Mouse (Mus musculus): Measurements from ENCODE around the gene Vegfb.

Gene Vegfb

GRCm38 (mm10) chr19:6975537-6976521, 11.6 kb downstream of the Vegfb start, which contains the start of gene Plcb3:
TSS of gene Plcb3 (minus strand) at chr19:6976470.
- in situ Hi-C loops (cut with MboI; ENCODE audit: low pct_unique_long_range_greater_than_20kb in 1 of 2, low sequenced_read_pairs in 2 of 2, unreplicated experiment in 1 of 2), result no loop called here

GRCm38 (mm10) chr19:6974211-6975205, 12.9 kb downstream of the Vegfb start, which contains the start of gene Ppp1r14b:
TSS of gene Ppp1r14b (plus strand) at chr19:6974968.
- in situ Hi-C loops (cut with MboI; ENCODE audit: low pct_unique_long_range_greater_than_20kb in 1 of 2, low sequenced_read_pairs in 2 of 2, unreplicated experiment in 1 of 2), result no loop called here

DNA sequence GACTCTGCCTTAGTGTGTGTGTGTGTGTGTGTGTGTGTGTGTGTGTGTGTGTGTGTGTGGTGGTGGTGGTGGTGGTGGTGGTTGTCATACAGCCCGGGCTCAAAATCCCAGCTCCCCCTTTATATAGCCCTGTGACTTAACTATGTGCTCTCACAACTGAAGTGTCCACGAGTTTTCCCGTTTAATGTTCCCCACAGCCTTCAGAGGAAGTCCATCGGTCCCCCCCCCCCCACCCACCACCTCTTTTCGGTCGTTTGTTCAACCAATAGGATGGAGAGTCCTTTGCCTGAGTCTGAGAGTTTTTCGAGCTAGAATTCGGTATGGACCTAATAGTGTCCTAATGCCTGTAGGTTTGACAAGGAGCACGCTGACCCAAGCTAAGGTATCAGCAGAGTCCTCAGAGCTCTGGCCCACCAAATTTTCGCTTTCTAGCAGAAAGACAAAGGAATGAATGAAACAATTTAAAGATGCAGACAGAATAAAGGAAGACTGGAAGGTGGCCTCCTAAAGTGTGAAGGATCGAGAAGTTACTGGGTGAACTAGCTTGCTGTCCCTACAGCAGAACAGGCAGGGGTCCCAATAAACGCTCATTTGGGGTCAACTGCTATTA, 13.8 kb downstream of the Vegfb start:
- in situ Hi-C loops (cut with MboI; ENCODE audit: low pct_unique_long_range_greater_than_20kb in 1 of 2, low sequenced_read_pairs in 2 of 2, unreplicated experiment in 1 of 2), result no loop called here

DNA sequence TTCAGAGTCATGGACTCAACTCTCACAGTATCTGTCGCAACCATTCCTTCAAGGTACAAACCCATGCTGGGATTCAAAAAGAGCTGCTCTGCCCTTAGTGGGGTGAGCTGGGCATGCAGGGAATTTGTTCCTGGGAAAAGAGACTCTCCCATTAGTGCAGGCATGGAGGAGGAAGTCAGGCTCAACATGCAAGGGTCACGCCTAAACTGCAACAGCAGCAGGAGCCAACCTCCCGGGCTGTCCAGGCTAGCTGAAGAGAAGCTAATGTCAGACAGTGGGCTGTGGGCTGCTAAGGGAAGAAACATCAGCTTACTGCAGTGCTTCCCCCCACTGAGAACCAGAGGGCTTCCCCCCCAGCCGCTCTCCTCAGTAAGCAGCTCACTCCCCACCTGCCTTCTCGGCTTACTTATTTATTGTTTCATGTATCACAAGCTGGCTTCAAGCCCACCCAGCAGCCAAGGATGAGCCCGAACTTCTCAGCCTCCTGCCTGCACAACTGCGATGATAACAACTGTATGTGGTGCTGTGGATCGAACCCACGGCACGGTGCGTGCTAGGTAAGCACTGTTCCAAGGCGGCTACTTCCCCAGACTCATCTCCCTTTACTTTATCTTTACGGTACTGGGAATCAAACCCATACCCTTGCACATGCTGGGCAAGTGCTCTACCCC, 15.1 kb downstream of the Vegfb start:
- in situ Hi-C loops (cut with MboI; ENCODE audit: low pct_unique_long_range_greater_than_20kb in 1 of 2, low sequenced_read_pairs in 2 of 2, unreplicated experiment in 1 of 2), result no loop called here

GRCm38 (mm10) chr19:6971644-6972043, 15.8 kb downstream of the Vegfb start:
- in situ Hi-C loops (cut with MboI; ENCODE audit: low pct_unique_long_range_greater_than_20kb in 1 of 2, low sequenced_read_pairs in 2 of 2, unreplicated experiment in 1 of 2), result no loop called here

GRCm38 (mm10) chr19:6970460-6971085, 16.9 kb downstream of the Vegfb start:
- in situ Hi-C loops (cut with MboI; ENCODE audit: low pct_unique_long_range_greater_than_20kb in 1 of 2, low sequenced_read_pairs in 2 of 2, unreplicated experiment in 1 of 2), result no loop called here

DNA sequence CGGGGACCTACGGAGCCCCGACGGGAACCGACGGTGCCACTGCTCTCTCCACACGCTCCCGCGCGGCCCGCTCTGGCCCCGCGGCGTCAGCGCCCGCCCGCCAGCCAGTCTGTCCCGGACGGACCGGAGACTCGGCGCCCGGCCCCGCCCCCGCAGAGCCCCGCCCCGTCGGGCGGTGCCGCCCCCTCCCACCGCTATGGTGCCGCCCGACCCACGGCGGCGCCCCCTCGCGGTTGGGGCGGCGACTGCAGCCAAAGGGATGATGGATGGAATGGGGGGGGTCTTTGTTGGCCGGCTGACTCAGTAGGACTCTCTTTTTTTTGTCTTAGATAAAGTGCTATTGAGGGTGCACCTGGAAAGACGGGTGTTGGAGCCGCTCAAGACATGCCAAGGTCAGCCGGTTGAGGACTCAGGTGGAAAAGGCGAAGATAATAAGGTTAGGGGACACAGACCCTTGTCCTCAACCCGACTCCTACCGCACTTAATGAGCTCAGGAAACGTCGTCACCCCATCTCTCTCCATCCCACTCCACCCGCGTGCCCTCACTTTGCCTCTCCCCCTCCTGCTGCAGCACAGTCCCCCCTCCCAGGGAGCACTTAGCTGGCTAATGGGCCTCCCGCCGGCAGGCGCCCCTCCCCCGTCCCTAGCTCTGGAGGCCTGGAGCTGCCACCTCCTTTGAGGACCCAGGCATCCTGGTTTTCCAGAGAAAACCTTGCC, 17.6 kb downstream of the Vegfb start:
- in situ Hi-C loops (cut with MboI; ENCODE audit: low pct_unique_long_range_greater_than_20kb in 1 of 2, low sequenced_read_pairs in 2 of 2, unreplicated experiment in 1 of 2), result no loop called here

DNA sequence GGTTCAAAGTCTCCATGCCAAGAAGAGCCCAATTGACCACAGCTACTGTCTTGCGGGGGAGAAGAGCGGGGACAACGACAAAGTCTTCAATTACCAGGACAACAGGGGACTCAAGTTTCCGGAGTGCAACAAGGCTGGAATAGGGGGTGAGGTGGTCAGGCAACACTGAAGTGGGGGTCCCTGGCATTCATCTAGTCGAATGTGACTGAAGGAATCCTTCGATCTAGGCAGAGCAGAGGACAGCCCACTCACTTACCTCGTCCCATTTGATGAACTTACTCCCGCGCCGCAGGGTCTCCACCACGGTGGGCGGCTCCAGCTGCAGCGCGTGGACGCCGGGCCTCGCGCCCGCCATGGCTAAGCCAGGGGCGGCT, 18.2 kb downstream of the Vegfb start:
- in situ Hi-C loops (cut with MboI; ENCODE audit: low pct_unique_long_range_greater_than_20kb in 1 of 2, low sequenced_read_pairs in 2 of 2, unreplicated experiment in 1 of 2), result no loop called here

- in situ Hi-C loops (cut with MboI; ENCODE audit: low pct_unique_long_range_greater_than_20kb in 1 of 2, low sequenced_read_pairs in 2 of 2, unreplicated experiment in 1 of 2), result no loop called here
Observed at GRCm38 (mm10) chr19:6968491-6969271, 18.8 kb downstream of the Vegfb start.

- in situ Hi-C loops (cut with MboI; ENCODE audit: low pct_unique_long_range_greater_than_20kb in 1 of 2, low sequenced_read_pairs in 2 of 2, unreplicated experiment in 1 of 2), result no loop called here
Observed at GRCm38 (mm10) chr19:6956461-6956860, 31.0 kb downstream of the Vegfb start.

- in situ Hi-C loops (cut with MboI; ENCODE audit: low pct_unique_long_range_greater_than_20kb in 1 of 2, low sequenced_read_pairs in 2 of 2, unreplicated experiment in 1 of 2), result no loop called here
Observed at GRCm38 (mm10) chr19:6955424-6955823, 32.0 kb downstream of the Vegfb start.

DNA sequence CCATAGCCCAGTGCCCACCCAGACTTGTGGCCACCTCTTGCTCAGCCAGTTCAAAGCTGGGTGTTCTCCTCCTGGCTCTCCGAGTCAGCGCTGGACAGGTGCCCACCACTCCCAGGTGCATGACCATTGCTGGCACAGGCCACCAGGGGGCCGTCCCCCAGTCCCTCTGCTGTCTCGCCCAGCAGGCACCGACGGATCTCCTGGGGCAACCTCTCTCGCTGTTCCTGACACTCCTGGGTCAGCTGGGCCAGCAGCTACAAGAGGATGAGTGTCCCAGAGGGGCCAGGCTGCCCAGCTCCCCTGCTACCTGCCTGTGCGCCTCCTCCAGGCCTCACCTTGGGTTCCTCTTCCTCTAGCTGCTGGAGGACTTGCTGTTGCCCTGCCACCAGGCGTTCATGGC, 33.4 kb downstream of the Vegfb start:
- in situ Hi-C loops (cut with MboI; ENCODE audit: low pct_unique_long_range_greater_than_20kb in 1 of 2, low sequenced_read_pairs in 2 of 2, unreplicated experiment in 1 of 2), result no loop called here

DNA sequence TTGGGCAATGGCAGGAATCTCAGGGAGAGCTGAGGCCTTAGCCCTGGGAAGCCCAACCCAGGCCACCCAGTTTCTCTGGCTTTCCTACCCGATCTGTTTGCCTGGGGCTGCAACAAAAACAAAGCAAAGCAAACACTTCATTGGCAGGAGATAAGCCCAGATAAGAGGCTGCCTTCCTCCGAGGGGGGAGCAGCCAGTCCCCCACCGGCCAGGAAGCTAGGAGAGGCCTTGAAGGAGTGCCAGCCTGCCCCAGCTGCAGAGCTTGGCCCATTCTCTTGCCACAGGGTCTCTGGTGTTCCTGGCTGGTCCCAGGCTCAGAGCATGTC, 34.8 kb downstream of the Vegfb start:
- in situ Hi-C loops (cut with MboI; ENCODE audit: low pct_unique_long_range_greater_than_20kb in 1 of 2, low sequenced_read_pairs in 2 of 2, unreplicated experiment in 1 of 2), result no loop called here

GRCm38 (mm10) chr19:6951994-6952711, 35.3 kb downstream of the Vegfb start:
- in situ Hi-C loops (cut with MboI; ENCODE audit: low pct_unique_long_range_greater_than_20kb in 1 of 2, low sequenced_read_pairs in 2 of 2, unreplicated experiment in 1 of 2), result no loop called here

DNA sequence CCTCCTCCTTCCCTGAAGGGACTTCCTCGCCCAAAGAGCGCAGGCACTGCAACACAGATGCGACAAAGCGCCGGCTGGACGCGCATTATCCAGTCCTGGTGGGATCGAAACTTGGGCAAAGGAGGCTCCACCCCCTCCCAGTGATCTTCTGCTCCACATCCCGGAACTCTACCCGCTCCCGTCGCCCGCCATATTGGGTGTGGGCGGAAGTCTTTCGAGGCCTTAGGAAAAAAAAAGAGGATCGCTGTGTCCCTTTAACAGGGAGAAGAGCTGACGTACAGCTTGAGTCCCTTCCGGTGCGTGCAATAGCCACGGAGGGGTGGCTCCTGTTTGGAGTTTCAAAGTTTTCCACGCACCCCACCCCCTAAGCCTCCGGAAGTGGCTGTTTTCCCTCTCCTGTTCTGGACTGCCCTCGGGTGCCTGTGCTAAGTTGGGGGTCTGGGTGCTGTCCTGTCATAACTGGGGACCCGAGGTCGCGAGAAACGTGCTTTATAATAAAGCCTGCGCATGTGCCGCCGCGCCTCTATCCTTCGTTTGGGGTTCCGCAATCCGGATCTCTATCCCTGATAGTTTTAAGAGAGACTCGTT, 36.0 kb downstream of the Vegfb start:
- in situ Hi-C loops (cut with MboI; ENCODE audit: low pct_unique_long_range_greater_than_20kb in 1 of 2, low sequenced_read_pairs in 2 of 2, unreplicated experiment in 1 of 2), result no loop called here
